Mouse (Mus musculus) midbrain, embryonic 15.5 days (tissue): ENCODE results near the gene Orai3. TPM values are rescaled to one million over a fixed set of nuclear protein-coding genes. Genes with fewer than 3 reads are reported as not detected.

Source experiments
- ATAC-seq: fragments of 200-750 bp; cut with Nextera tagmentation; replicated peaks from 2 replicates; pipeline ENCODE4 v1.8.0; 2017; ENCODE audit warnings: moderate TSS enrichment
- H3K27ac ChIP-seq: fragments of 300-500 bp; sonication (generic); 2 replicates; pipeline ENCODE4 v1.5.1; 2015; ENCODE audit warnings: mild to moderate bottlenecking, inconsistent platforms
- H3K27me3 ChIP-seq: fragments of 300-500 bp; sonication (generic); replicated peaks from 2 replicates; pipeline ENCODE4 v1.6.1; 2015; ENCODE audit warnings: inconsistent platforms
- H3K36me3 ChIP-seq: fragments of 300-500 bp; sonication (generic); replicated peaks from 2 replicates; pipeline ENCODE4 v1.6.1; 2015; ENCODE audit warnings: inconsistent platforms
- H3K4me1 ChIP-seq: fragments of 300-500 bp; sonication (generic); 2 replicates; pipeline ENCODE4 v1.6.1; 2015; ENCODE audit warnings: inconsistent platforms
- H3K4me2 ChIP-seq: fragments of 300-500 bp; sonication (generic); 2 replicates; pipeline ENCODE4 v1.6.1; 2015; ENCODE audit warnings: inconsistent platforms, mild to moderate bottlenecking, moderate library complexity
- H3K4me3 ChIP-seq: fragments of 300-500 bp; sonication (generic); 2 replicates; pipeline ENCODE4 v1.5.1; 2015; ENCODE audit warnings: mild to moderate bottlenecking, inconsistent platforms
- H3K9ac ChIP-seq: fragments of 300-500 bp; sonication (generic); 2 replicates; pipeline ENCODE4 v1.6.1; 2015; ENCODE audit warnings: mild to moderate bottlenecking, inconsistent platforms
- H3K9me3 ChIP-seq: fragments of 300-500 bp; sonication (generic); 2 replicates; pipeline ENCODE4 v1.6.1; 2016; ENCODE audit warnings: inconsistent platforms
- WGBS: fragments of 180-500 bp; shearing (Covaris S2); methylation state at CpG from one replicate; pipeline ENCODE4 v1.1.7; 2015; ENCODE audit warnings: mixed read lengths; 5-methylcytosine and 5-hydroxymethylcytosine counted together
- polyA plus RNA-seq: library from polyadenylated mRNA; unstranded; fragments of >200 nt; fragmentation: Nextera tagmentation; extraction: Ambion mirVana; gene quantifications from 2 replicates; pipeline ENCODE4 v1.2.1, GENCODE M21; 2015

Gene Orai3
- polyA plus RNA-seq, 1 experiment from 2014 or later = 8.1 TPM

- H3K9me3 ChIP-seq = no peaks in the 10 kb centered on the region
- WGBS = 52% methylated on average over 11 of the region's 11 CpGs
- H3K4me1 ChIP-seq = peaks cover 30% of the 10 kb centered on the region
- no peaks in the 10 kb centered on the region for H3K27me3 ChIP-seq
- peak overlapping the region; percentile 93 for H3K9ac ChIP-seq
- no peaks in the 10 kb centered on the region for H3K36me3 ChIP-seq
- peak; percentile 60; the same call in 1 of the 2 replicates for ATAC-seq
- H3K4me3 ChIP-seq = peak overlapping the region; percentile 91
- H3K27ac ChIP-seq = peak overlapping the region; percentile 93
- peak overlapping the region; percentile 85 for H3K4me2 ChIP-seq
Observed at GRCm38 (mm10) chr7:127823236-127824171, 53.9 kb downstream of the Orai3 start.

- no peaks in the 10 kb centered on the region for H3K9me3 ChIP-seq
- peak; percentile 91 for ATAC-seq
- 3% methylated on average over 28 of the region's 38 CpGs for WGBS
Observed at GRCm38 (mm10) chr7:127824176-127824871, 54.7 kb downstream of the Orai3 start, which contains the start of the genes Stx4a and Stx1b. TSS of gene Stx4a (plus strand) at chr7:127824294. TSS of gene Stx1b (minus strand) at chr7:127824549.

More at GRCm38 (mm10) chr7:127824176-127824871, 54.7 kb downstream of the Orai3 start, which contains the start of the genes Stx4a and Stx1b:
- H3K9ac ChIP-seq = peak within 1 kb of the TSS; percentile 93
- H3K4me3 ChIP-seq = peak within 1 kb of the TSS; percentile 91
- peaks cover 30% of the 10 kb centered on the region for H3K4me1 ChIP-seq
- peak within 1 kb of the TSS; percentile 93 for H3K27ac ChIP-seq
- H3K27me3 ChIP-seq = no peaks in the 10 kb centered on the region
- peak within 1 kb of the TSS; percentile 85 for H3K4me2 ChIP-seq
- H3K36me3 ChIP-seq = no peaks in the 10 kb centered on the region

Other genes with a start within 250 kb of the Orai3 start
- 5.7 and 6.3 TPM in 2 replicates for gene Tmem265, start 208.4 kb upstream of the Orai3 start, polyA plus RNA-seq
- 60.0 and 61.0 TPM in 2 replicates for gene Phkg2, start 196.5 kb upstream of the Orai3 start, polyA plus RNA-seq
- gene Ccdc189, start 181.2 kb upstream of the Orai3 start, polyA plus RNA-seq = 10.8 and 10.9 TPM in 2 replicates
- 47.9 and 51.1 TPM in 2 replicates for gene Rnf40, start 181.0 kb upstream of the Orai3 start, polyA plus RNA-seq
- gene Zfp629, start 154.0 kb upstream of the Orai3 start, polyA plus RNA-seq = 25.5 and 26.6 TPM in 2 replicates
- 52.9 and 59.2 TPM in 2 replicates for gene Bcl7c, start 60.9 kb upstream of the Orai3 start, polyA plus RNA-seq
- 3.7 and 3.8 TPM in 2 replicates for gene Ctf1, start 57.1 kb upstream of the Orai3 start, polyA plus RNA-seq
- gene Ctf2, start 37.6 kb upstream of the Orai3 start, polyA plus RNA-seq = 0.12 and 0.15 TPM in 2 replicates
- 10.8 and 12.1 TPM in 2 replicates for gene Fbxl19, start 25.3 kb upstream of the Orai3 start, polyA plus RNA-seq
- gene Setd1a, start 6.9 kb downstream of the Orai3 start, polyA plus RNA-seq = 21.5 and 21.6 TPM in 2 replicates
- not detected in 2 replicates for gene Gm49388, start 15.8 kb downstream of the Orai3 start, polyA plus RNA-seq
- 8.9 and 10.2 TPM in 2 replicates for gene Hsd3b7, start 30.8 kb downstream of the Orai3 start, polyA plus RNA-seq
- gene Stx4a, start 54.5 kb downstream of the Orai3 start, polyA plus RNA-seq = 19.5 and 21.8 TPM in 2 replicates
- gene Stx1b, start 54.7 kb downstream of the Orai3 start, polyA plus RNA-seq = 70.0 and 72.9 TPM in 2 replicates
- 10.6 and 11.4 TPM in 2 replicates for gene Zfp646, start 106.4 kb downstream of the Orai3 start, polyA plus RNA-seq
- 46.8 and 48.1 TPM in 2 replicates for gene Zfp668, start 107.0 kb downstream of the Orai3 start, polyA plus RNA-seq
- gene Prss53, start 121.2 kb downstream of the Orai3 start, polyA plus RNA-seq = 1.2 and 1.3 TPM in 2 replicates
- gene Gm21974, start 125.6 kb downstream of the Orai3 start, polyA plus RNA-seq = not detected in 2 replicates
- 52.9 and 58.8 TPM in 2 replicates for gene Vkorc1, start 125.8 kb downstream of the Orai3 start, polyA plus RNA-seq
- gene Bckdk, start 134.3 kb downstream of the Orai3 start, polyA plus RNA-seq = 61.3 and 66.6 TPM in 2 replicates
- 50.7 and 53.1 TPM in 2 replicates for gene Kat8, start 142.7 kb downstream of the Orai3 start, polyA plus RNA-seq
- gene Prss8, start 160.3 kb downstream of the Orai3 start, polyA plus RNA-seq = 0.29 and 0.35 TPM in 2 replicates
- 10.4 and 15.5 TPM in 2 replicates for gene Prss36, start 176.9 kb downstream of the Orai3 start, polyA plus RNA-seq
- gene Fus, start 197.6 kb downstream of the Orai3 start, polyA plus RNA-seq = 380 and 381 TPM in 2 replicates
- 6.5 and 7.9 TPM in 2 replicates for gene Pycard, start 224.1 kb downstream of the Orai3 start, polyA plus RNA-seq
- gene Trim72, start 234.1 kb downstream of the Orai3 start, polyA plus RNA-seq = 0.10 TPM in 1 of 2 replicates, not detected in the other